Mouse (Mus musculus) embryonic fibroblast, embryonic 13.5 days (primary cell): ENCODE results near the gene 1700023F06Rik.

ENCODE experiments used
- CTCF ChIP-seq: IDR thresholded peaks from 2 replicates; pipeline ENCODE4 v1.5.1; 2011; ENCODE audit warnings: mild to moderate bottlenecking, control low read depth, low read length, moderate library complexity, borderline replicate concordance; ENCODE audit not compliant: insufficient read depth
- POLR2A ChIP-seq: IDR thresholded peaks from 2 replicates; pipeline ENCODE4 v1.6.1; 2011; ENCODE audit warnings: low read depth, mild to moderate bottlenecking, control low read depth, low read length, moderate library complexity

DNA sequence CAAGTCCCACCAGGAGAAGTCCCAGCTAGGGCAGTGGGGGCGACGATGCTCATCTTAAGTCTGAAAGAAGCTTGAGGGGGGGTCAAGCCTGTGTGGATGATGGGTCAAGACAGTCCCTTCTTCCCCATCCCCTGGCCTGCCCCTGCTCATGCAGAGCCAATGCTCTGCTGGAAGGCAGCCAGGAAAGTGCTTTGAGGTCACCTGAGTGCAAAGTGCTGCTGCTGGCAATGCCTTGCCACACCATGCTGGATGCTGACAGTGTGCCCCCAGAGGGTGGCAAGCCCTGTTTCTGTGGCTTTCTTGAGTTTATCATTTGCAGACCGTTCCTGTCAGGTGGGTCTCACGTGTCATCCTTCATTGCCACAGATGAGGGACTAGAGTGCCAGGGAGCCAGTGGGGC, 11.6 kb upstream of the 1700023F06Rik start:
- TF ChIP-seq CTCF: no peak
- TF ChIP-seq POLR2A: no peak
